Mouse (Mus musculus) embryonic facial prominence, embryonic 13.5 days (tissue): ENCODE measurements around the gene Mgst2. TPM values are rescaled to one million over a fixed set of nuclear protein-coding genes. Genes with fewer than 3 reads are reported as not detected.

Experiments
- ATAC-seq: fragments of 200-750 bp; cut with Nextera tagmentation; 2 replicates; pipeline ENCODE4 v1.8.0; 2017; ENCODE audit warnings: low read depth; ENCODE audit not compliant: insufficient number of reproducible peaks, insufficient read depth, low FRiP score, low TSS enrichment
- H3K27ac ChIP-seq: fragments of 300-500 bp; sonication (generic); 2 replicates; pipeline ENCODE4 v1.5.1; 2015; ENCODE audit warnings: moderate library complexity, mild to moderate bottlenecking, inconsistent platforms
- H3K27me3 ChIP-seq: fragments of 300-500 bp; sonication (generic); 2 replicates; pipeline ENCODE4 v1.6.1; 2015; ENCODE audit warnings: mild to moderate bottlenecking, inconsistent platforms
- H3K36me3 ChIP-seq: fragments of 300-500 bp; sonication (generic); 2 replicates; pipeline ENCODE4 v1.6.1; 2015; ENCODE audit warnings: mild to moderate bottlenecking, inconsistent platforms
- H3K4me1 ChIP-seq: fragments of 300-500 bp; sonication (generic); 2 replicates; pipeline ENCODE4 v1.6.1; 2015; ENCODE audit warnings: inconsistent platforms
- H3K4me2 ChIP-seq: fragments of 300-500 bp; sonication (generic); 2 replicates; pipeline ENCODE4 v1.6.1; 2015; ENCODE audit warnings: moderate library complexity, mild to moderate bottlenecking, inconsistent platforms
- H3K4me3 ChIP-seq: fragments of 300-500 bp; sonication (generic); 2 replicates; pipeline ENCODE4 v1.5.1; 2015; ENCODE audit warnings: mild to moderate bottlenecking, inconsistent platforms
- H3K9ac ChIP-seq: fragments of 300-500 bp; sonication (generic); 2 replicates; pipeline ENCODE4 v1.6.1; 2015; ENCODE audit warnings: mild to moderate bottlenecking, inconsistent platforms
- H3K9me3 ChIP-seq: fragments of 300-500 bp; sonication (generic); 2 replicates; pipeline ENCODE4 v1.6.1; 2016; ENCODE audit warnings: inconsistent platforms
- WGBS: fragments of 180-500 bp; shearing (Covaris S2); methylation state at CpG from one replicate; pipeline ENCODE4 v1.1.7; 2015; ENCODE audit warnings: mixed read lengths; 5-methylcytosine and 5-hydroxymethylcytosine counted together
- polyA plus RNA-seq: library from polyadenylated mRNA; unstranded; fragments of >200 nt; fragmentation: Nextera tagmentation; extraction: Ambion mirVana; gene quantifications from 2 replicates; pipeline ENCODE4 v1.2.1, GENCODE M21; 2015

Gene Mgst2
- polyA plus RNA-seq, 1 experiment from 2014 or later = 1.3 TPM

DNA sequence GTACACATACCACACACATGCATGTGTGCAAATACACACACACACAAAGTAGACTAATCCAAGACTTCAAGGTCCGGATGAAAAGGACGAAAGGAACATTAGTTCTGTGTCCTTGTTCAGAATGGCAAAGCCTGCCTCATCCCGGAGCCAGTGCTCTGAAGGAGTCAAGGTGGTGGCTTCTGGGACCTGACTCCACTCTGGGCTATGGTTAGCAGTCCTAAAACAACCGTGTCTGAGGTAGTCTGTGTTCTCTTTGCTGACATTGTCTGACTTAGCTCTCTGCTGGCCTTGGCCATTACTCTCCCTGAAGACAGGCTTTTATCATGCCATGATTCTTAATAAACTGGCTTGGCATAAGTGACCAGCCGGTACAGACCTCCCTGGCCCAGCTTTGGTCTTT is 745 bp upstream of the Mgst2 start:
- Histone ChIP-seq H3K9ac (no peak overlapping the region), H3K4me1 (peaks cover 19% of the 10 kb centered on the region; the same call in 1 of the 2 replicates), H3K4me3 (no peak overlapping the region), H3K4me2 (no peak overlapping the region), H3K36me3 (no peaks in the 10 kb centered on the region), H3K27ac (no peak overlapping the region), H3K27me3 (no peaks in the 10 kb centered on the region), H3K9me3 (no peaks in the 10 kb centered on the region)
- no peak for ATAC-seq
- 87% methylated on average over 5 of the region's 5 CpGs for WGBS

DNA sequence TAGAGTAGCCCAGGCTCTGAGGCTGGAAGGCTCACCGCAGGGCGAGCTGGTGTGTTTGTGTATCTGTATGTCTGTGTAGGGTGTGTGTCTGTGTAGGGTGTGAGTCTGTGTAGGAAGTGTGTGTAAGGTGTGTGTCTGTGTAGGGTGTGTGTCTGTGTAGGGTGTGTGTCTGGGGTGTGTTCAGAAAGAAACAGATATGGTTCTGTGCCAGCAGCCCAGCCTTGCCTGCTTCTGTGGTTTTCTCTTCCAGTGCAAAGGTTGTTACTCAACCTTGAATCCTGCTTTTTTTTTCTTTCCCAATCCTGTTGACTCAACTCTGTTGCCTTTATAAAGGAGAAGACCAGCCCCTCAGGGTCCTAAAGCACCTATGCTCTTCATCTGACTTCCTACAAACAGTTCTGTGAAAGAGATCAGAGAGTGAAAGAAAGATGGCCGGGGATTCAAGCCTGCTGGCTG is 689 bp downstream of the Mgst2 start:
- H3K4me2 ChIP-seq = no peak overlapping the region
- no peak for ATAC-seq

DNA sequence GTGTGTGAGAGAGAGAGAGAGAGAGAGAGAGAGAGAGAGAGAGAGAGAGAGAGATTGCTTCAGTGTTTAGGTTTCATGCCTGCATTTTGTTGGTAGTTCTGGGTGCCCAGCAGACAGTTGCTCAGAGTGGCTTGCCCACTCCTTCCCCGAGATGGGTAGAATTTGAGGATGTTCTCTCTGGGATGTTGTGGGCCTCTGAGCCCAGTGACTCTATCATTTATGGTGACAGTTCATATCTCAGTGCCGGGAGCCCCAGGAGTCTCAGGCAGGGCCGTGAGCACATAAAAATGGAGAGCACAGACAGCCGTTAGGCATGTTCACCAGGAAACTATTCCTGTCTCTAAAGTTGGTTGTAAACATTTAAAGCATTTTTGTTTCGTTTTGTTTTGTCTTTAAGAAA is 1.2 kb downstream of the Mgst2 start:
- ATAC-seq = no peak
- H3K4me1 ChIP-seq = peaks cover 29% of the 10 kb centered on the region
- H3K27ac ChIP-seq = no peak overlapping the region
- no peak overlapping the region for H3K4me2 ChIP-seq
- H3K4me3 ChIP-seq = no peak overlapping the region
- H3K36me3 ChIP-seq = no peaks in the 10 kb centered on the region
- no peak overlapping the region for H3K9ac ChIP-seq
- H3K9me3 ChIP-seq = no peaks in the 10 kb centered on the region
- no peaks in the 10 kb centered on the region for H3K27me3 ChIP-seq
- WGBS = 58% methylated on average over 5 of the region's 5 CpGs

More for the DNA sequence above, 689 bp downstream of the Mgst2 start:
- no peak overlapping the region for H3K27ac ChIP-seq
- H3K9me3 ChIP-seq = no peaks in the 10 kb centered on the region
- no peak overlapping the region for H3K9ac ChIP-seq
- no peak overlapping the region for H3K4me3 ChIP-seq
- peaks cover 24% of the 10 kb centered on the region for H3K4me1 ChIP-seq
- no peaks in the 10 kb centered on the region for H3K27me3 ChIP-seq
- WGBS = 80% methylated on average over 3 of the region's 3 CpGs
- no peaks in the 10 kb centered on the region for H3K36me3 ChIP-seq

DNA sequence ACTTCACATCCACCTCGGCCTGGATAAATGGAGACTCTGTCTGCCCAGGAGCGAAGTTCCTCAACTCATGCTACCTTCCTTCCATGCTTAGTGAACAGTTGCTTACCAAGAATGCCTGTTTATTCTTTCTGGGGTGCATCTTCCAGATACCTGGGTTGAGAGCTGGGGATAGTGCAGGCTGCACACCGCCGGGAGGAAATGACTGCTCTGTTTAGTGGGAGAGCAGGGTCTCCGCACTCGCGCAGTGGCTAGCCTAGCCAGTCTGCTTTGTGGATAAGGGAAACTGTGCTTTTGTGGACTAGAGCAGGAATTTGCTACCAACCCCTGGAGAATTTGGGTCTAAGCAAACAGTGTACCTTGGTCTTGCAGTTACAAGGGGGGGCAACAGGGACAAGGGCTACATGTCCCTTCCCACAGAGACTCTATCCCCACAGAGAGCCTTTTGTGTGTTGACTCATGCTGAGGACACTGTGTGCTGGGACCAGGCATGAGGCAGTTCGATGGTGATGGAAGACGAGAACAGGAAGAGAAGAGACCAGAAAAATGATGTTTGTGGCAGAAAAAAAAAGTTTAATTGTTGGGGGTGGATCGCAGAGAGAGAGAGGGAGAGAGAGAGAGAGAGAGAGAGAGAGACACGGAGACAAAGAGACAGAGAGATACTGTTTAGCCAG is 1.9 kb downstream of the Mgst2 start:
- H3K4me3 ChIP-seq = no peak overlapping the region
- no peak for ATAC-seq
- H3K4me2 ChIP-seq = no peak overlapping the region
- no peak overlapping the region for H3K9ac ChIP-seq
- peaks cover 29% of the 10 kb centered on the region for H3K4me1 ChIP-seq
- H3K27ac ChIP-seq = no peak overlapping the region
- H3K36me3 ChIP-seq = no peaks in the 10 kb centered on the region
- no peaks in the 10 kb centered on the region for H3K9me3 ChIP-seq
- H3K27me3 ChIP-seq = no peaks in the 10 kb centered on the region
- WGBS = 61% methylated on average over 11 of the region's 11 CpGs

DNA sequence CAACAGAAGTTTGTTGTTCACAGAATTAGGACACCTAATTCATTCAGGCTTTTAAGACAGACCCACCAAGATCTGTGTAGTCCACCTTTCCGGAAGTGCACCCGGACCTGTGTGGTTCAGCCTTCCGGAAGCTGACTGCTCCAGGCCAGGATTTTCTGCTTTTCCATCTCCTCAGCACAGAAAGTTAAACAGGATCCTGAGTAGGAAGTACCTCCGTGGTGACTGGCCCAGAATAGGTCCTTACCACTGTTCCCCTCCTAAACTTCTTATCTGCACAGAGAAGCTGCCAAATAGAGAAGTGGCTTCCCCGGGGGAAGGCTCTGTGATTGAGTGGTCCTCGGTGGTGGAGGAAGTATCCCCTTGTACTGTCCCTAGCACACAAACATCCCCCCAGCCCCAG is 2.4 kb downstream of the Mgst2 start:
- WGBS = 53% methylated on average over 6 of the region's 6 CpGs
- no peaks in the 10 kb centered on the region for H3K9me3 ChIP-seq
- no peak overlapping the region for H3K9ac ChIP-seq
- no peak overlapping the region for H3K4me3 ChIP-seq
- no peak for ATAC-seq
- peaks cover 29% of the 10 kb centered on the region for H3K4me1 ChIP-seq
- H3K36me3 ChIP-seq = no peaks in the 10 kb centered on the region
- H3K27ac ChIP-seq = no peak overlapping the region
- no peaks in the 10 kb centered on the region for H3K27me3 ChIP-seq
- no peak overlapping the region for H3K4me2 ChIP-seq

DNA sequence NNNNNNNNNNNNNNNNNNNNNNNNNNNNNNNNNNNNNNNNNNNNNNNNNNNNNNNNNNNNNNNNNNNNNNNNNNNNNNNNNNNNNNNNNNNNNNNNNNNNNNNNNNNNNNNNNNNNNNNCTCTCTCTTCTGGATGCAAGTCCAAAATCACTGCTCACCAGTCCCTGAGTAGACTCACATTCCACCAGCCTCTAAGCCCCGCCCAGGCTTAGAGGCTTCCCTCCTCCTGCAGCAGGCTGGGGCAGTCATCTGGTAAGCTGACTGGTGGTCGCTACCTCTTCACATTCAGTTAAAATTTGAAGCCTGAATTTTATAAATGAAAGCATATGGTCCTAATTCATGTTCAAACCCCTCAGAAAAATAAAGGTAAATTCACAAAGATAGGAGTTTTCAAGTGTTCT is 8.4 kb downstream of the Mgst2 start:
- ATAC-seq = no peak

DNA sequence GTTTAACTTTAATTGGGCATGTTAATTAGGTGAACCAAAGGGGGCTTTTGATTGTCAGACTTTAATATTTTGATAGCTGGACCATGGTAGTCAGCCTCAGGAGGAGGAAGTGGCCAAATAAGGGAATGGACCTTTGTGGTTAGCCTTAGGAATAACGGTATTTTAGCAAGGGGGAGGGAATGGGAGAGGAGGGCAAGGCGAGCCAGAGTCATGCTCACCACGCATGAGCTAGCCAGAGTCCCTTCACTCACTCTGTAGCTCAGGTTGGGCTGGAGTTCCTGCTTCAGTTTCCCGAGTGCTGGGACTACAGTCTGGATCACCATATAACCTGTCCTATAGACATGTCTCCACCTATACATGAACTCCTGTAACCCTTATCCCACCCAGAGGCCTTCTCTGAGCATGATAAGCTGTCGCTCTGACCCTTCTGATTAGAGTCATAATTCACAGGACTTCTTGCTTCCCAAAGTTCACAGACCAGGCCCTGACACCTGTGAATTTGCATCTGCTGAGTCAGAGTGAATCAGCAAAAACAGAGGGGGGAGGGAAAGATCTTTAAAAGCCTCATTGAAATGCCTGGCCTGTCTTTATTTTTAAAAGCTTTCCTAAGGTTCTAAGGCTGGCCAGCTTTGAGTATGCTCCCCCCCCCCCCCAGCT is 10.4 kb downstream of the Mgst2 start:
- no peak for ATAC-seq
- H3K9ac ChIP-seq = no peak overlapping the region
- no peak overlapping the region for H3K4me3 ChIP-seq
- no peaks in the 10 kb centered on the region for H3K36me3 ChIP-seq
- no peak overlapping the region for H3K4me2 ChIP-seq
- peaks cover 23% of the 10 kb centered on the region for H3K4me1 ChIP-seq
- no peaks in the 10 kb centered on the region for H3K27me3 ChIP-seq
- no peak overlapping the region for H3K27ac ChIP-seq
- H3K9me3 ChIP-seq = no peaks in the 10 kb centered on the region; the same call in 1 of the 2 replicates
- WGBS = 78% methylated on average over 5 of the region's 5 CpGs

More for the DNA sequence above, 8.4 kb downstream of the Mgst2 start:
- H3K36me3 ChIP-seq = no peaks in the 10 kb centered on the region
- H3K9me3 ChIP-seq = no peaks in the 10 kb centered on the region; the same call in 1 of the 2 replicates
- H3K9ac ChIP-seq = no peak overlapping the region
- no peaks in the 10 kb centered on the region for H3K27me3 ChIP-seq
- no peak overlapping the region for H3K27ac ChIP-seq
- no peak overlapping the region for H3K4me2 ChIP-seq
- WGBS = 18% methylated on average over 2 of the region's 2 CpGs
- no peak overlapping the region for H3K4me3 ChIP-seq
- H3K4me1 ChIP-seq = peaks cover 20% of the 10 kb centered on the region

DNA sequence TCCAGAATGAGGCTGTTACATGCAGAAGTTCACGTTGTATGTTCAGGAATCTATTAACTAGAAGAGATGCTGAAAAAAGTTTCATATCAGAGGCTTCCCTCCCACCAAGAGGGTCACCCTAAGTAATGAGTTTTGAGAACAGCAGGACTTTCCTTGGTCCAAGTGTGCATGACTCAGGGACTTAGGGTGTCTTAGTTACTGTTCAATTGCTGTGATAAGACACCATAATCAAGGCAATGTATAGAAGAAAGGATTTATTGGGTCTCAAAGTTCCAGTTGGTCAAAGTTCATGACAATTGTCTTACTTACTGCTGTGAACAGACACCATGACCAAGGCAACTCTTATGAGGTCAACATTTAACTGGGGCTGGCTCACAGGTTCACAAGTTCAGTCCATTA is 10.9 kb downstream of the Mgst2 start:
- Histone ChIP-seq H3K4me3 (no peak overlapping the region), H3K4me2 (no peak overlapping the region), H3K4me1 (peaks cover 18% of the 10 kb centered on the region), H3K9ac (no peak overlapping the region), H3K9me3 (no peaks in the 10 kb centered on the region; the same call in 1 of the 2 replicates), H3K27me3 (no peaks in the 10 kb centered on the region), H3K27ac (no peak overlapping the region), H3K36me3 (no peaks in the 10 kb centered on the region)
- 85% methylated on average over 1 of the region's 1 CpGs for WGBS
- ATAC-seq = no peak

DNA sequence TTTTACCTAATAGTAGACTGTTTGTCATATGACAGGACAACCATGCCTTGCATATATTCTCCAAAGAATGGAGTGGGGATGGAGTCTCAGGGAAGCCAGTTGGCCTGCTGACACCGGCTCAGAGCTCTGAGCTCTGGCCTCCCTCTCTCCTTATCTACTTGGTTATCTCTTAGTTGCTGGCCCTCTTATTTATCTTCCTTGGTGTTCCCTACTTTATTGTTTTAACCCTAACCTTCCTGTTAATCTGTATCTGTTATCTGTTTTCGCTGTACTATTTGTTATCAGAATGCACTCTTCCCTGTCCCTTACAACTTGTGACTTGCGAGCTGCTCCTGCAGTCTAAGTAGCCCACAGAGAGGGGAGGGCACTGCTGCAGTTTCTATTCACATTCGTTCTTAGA is 12.5 kb downstream of the Mgst2 start:
- Histone ChIP-seq H3K36me3 (no peaks in the 10 kb centered on the region), H3K9ac (no peak overlapping the region), H3K4me3 (no peak overlapping the region), H3K27me3 (no peaks in the 10 kb centered on the region), H3K27ac (no peak overlapping the region), H3K9me3 (no peaks in the 10 kb centered on the region; the same call in 1 of the 2 replicates), H3K4me1 (peaks cover 15% of the 10 kb centered on the region), H3K4me2 (no peak overlapping the region)
- 74% methylated on average over 4 of the region's 4 CpGs for WGBS
- ATAC-seq = no peak

DNA sequence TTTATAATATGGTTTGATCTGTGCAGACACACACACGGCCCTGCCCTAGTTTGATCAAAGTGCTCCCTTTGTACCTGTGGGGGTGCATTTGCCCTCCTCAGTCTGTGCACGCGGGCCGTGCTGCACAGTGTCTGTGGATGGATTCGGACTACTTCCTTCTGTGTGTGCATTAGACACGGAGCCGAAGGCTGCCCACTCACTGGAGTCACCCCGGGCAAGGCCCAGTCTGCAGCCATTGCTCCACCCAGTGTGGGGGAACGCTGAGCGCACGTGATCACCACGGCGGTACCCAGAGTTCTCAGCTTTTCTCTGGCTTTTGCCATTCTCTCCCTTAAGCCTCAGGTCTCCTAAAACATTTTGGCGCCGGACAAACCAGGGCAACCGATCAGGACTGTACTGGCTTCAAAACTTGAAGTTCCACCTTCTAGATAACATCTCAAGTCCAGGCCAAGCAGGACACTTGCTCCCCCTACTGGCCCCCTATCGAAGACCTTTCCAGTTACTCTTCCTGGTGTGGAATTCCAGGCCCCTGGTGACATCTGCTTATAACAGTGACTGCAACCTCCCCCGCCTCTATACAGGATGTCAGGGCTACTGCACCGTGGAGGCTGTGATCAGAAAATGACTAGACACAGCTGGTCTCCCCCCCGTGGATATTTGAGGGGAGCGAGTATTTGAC is 13.4 kb downstream of the Mgst2 start:
- Histone ChIP-seq H3K27ac (no peak overlapping the region), H3K4me2 (no peak overlapping the region), H3K4me3 (no peak overlapping the region), H3K4me1 (peaks cover 13% of the 10 kb centered on the region), H3K36me3 (no peaks in the 10 kb centered on the region), H3K9me3 (no peaks in the 10 kb centered on the region; the same call in 1 of the 2 replicates), H3K27me3 (no peaks in the 10 kb centered on the region), H3K9ac (no peak overlapping the region)
- ATAC-seq = no peak
- WGBS = 67% methylated on average over 21 of the region's 21 CpGs

DNA sequence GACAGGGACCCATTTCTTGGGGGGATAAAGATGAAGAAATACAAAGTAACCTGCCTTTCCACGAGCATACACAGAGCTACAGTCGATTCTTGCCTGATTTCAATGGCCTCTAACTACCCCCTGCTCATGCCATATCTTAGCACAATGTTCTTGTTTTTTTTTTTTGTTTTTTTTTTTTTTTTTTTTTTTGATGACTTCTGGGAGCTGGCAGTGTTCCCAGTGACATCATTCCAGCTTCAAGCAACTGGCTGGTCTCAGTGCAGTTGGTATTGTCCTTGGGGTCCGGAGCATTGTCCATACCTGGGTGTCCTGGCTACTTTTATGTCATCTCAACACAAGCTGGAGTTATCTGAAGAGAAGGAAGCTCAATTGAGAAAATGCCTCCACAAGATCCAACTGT is 14.8 kb downstream of the Mgst2 start:
- Histone ChIP-seq H3K4me3 (no peak overlapping the region), H3K4me2 (no peak overlapping the region), H3K9ac (no peak overlapping the region), H3K27me3 (no peaks in the 10 kb centered on the region), H3K27ac (no peak overlapping the region), H3K9me3 (no peaks in the 10 kb centered on the region; the same call in 1 of the 2 replicates), H3K36me3 (no peaks in the 10 kb centered on the region), H3K4me1 (peaks cover 9% of the 10 kb centered on the region)
- WGBS = 78% methylated on average over 3 of the region's 3 CpGs
- no peak for ATAC-seq

DNA sequence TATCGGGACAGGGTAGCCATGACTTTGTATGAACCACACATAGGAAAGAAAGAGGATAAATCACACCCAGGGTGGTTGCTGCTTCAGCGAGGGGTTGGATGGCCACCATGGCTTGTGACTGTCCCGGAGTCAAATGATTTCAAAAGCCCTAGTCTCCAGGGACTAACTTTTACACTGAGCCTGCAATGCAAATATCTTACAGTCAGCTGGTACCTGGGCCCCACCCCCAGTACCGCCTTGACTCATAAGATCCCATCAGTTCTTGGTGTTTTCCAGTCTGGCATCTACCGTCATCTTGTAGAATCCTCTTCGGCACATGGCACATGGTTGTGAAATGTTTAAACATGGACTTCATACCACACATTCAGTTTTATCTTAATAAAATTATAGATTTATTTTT is 25.4 kb downstream of the Mgst2 start:
- H3K4me2 ChIP-seq = no peak overlapping the region
- H3K27me3 ChIP-seq = no peaks in the 10 kb centered on the region
- H3K36me3 ChIP-seq = peaks cover 30% of the 10 kb centered on the region
- H3K4me3 ChIP-seq = no peak overlapping the region
- H3K27ac ChIP-seq = no peak overlapping the region
- 95% methylated on average over 6 of the region's 6 CpGs for WGBS
- no peaks in the 10 kb centered on the region for H3K9me3 ChIP-seq
- no peak for ATAC-seq
- no peak overlapping the region for H3K9ac ChIP-seq
- no peaks in the 10 kb centered on the region for H3K4me1 ChIP-seq
